Mouse (Mus musculus) stomach, postnatal 0 days (tissue): ENCODE data around the gene Clp1. TPM values are rescaled to one million over a fixed set of nuclear protein-coding genes. Genes with fewer than 3 reads are reported as not detected.

Source experiments
- ATAC-seq: fragments of 200-750 bp; cut with Nextera tagmentation; 2 replicates; pipeline ENCODE4 v1.8.0; 2017; ENCODE audit not compliant: low FRiP score, low TSS enrichment
- DNase-seq: peaks from one replicate; pipeline ENCODE4 v3.0.0-alpha.2; 2016; ENCODE audit warnings: low spot score
- H3K27ac ChIP-seq: fragments of 300-500 bp; sonication (generic); replicated peaks from 2 replicates; pipeline ENCODE4 v1.5.1; 2014; ENCODE audit warnings: mild to moderate bottlenecking, control low read depth
- H3K27me3 ChIP-seq: fragments of 300-500 bp; sonication (generic); 2 replicates; pipeline ENCODE4 v1.6.1; 2014; ENCODE audit warnings: low read length; ENCODE audit not compliant: control insufficient read depth, insufficient read depth
- H3K36me3 ChIP-seq: fragments of 300-500 bp; sonication (generic); 2 replicates; pipeline ENCODE4 v1.6.1; 2014; ENCODE audit warnings: low read length, mixed read lengths; ENCODE audit not compliant: control insufficient read depth, insufficient read depth
- H3K4me1 ChIP-seq: fragments of 300-500 bp; sonication (generic); replicated peaks from 2 replicates; pipeline ENCODE4 v1.6.1; 2014; ENCODE audit warnings: antibody characterized with exemption; ENCODE audit not compliant: control insufficient read depth, insufficient read depth
- H3K4me2 ChIP-seq: fragments of 300-500 bp; sonication (generic); replicated peaks from 2 replicates; pipeline ENCODE4 v1.6.1; 2014; ENCODE audit warnings: low read depth, mild to moderate bottlenecking, control low read depth, moderate library complexity
- H3K4me3 ChIP-seq: fragments of 300-500 bp; sonication (generic); 2 replicates; pipeline ENCODE4 v1.5.1; 2014; ENCODE audit warnings: low read depth, low read length, control low read depth
- H3K9ac ChIP-seq: fragments of 300-500 bp; sonication (generic); 2 replicates; pipeline ENCODE4 v1.6.1; 2014; ENCODE audit warnings: mild to moderate bottlenecking, low read length, control low read depth, mixed read lengths
- H3K9me3 ChIP-seq: fragments of 300-500 bp; sonication (generic); 2 replicates; pipeline ENCODE4 v1.6.1; 2016; ENCODE audit warnings: low read length; ENCODE audit not compliant: control insufficient read depth
- CTCF ChIP-seq: IDR thresholded peaks from 2 replicates; pipeline ENCODE4 v1.5.1; 2016; ENCODE audit warnings: antibody characterized with exemption, low read depth, mild to moderate bottlenecking, moderate library complexity
- EP300 ChIP-seq: optimal IDR thresholded peaks from 2 replicates; pipeline ENCODE3; 2016; ENCODE audit warnings: antibody characterized with exemption
- WGBS: fragments of 180-500 bp; shearing (Covaris S2); extraction: QIAGEN DNeasy Blood & Tissue Kit; methylation state at CpG from one replicate; pipeline ENCODE4 v1.1.7; 2014; 5-methylcytosine and 5-hydroxymethylcytosine counted together
- polyA plus RNA-seq: library from polyadenylated mRNA; unstranded; fragments of >200 nt; fragmentation: Nextera tagmentation; extraction: Ambion mirVana; gene quantifications from 2 replicates; pipeline ENCODE4 v1.2.1, GENCODE M21; 2015

Gene Clp1
- polyA plus RNA-seq, 1 experiment from 2014 or later, result 16.5 TPM

- peaks cover 6% of the 10 kb centered on the region for H3K36me3 ChIP-seq
- H3K4me1 ChIP-seq, result 0 out of 2 replicates have a peak, but pooled peaks cover 1% of the 10 kb centered on the region
- H3K4me2 ChIP-seq, result no peak overlapping the region
- no peak overlapping the region for H3K9ac ChIP-seq
- H3K4me3 ChIP-seq, result no peak overlapping the region
- TF ChIP-seq EP300 (no peak), CTCF (no peak)
- H3K27ac ChIP-seq, result no peak overlapping the region
- ATAC-seq (no peak), DNase-seq (no peak)
- no peaks in the 10 kb centered on the region for H3K9me3 ChIP-seq
- no peaks in the 10 kb centered on the region for H3K27me3 ChIP-seq
- 73% methylated on average over 3 of the region's 3 CpGs for WGBS
Measured at GRCm38 (mm10) chr2:84721182-84721581, 6.0 kb downstream of the Clp1 start.

DNA sequence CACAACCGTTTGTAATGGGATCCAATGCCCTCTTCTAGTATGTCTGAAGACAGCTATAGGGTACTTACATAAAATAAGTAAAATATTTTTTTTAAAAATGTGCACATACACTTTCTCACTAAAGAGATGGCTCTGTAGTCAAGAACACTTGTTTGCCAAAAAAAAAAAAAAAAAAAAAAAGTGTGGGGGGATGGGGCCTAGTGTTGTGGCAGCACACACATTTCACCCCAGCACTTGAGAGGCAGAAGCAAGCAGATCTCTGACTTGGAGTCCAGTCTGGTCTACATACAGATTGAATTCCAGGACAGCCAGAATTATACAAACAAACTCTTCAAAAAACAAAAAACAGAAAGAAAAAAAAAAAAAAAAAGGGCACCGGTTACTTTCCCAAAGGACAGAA is 6.4 kb downstream of the Clp1 start:
- 94% methylated on average over 2 of the region's 2 CpGs for WGBS
- no peaks in the 10 kb centered on the region for H3K4me1 ChIP-seq
- H3K4me3 ChIP-seq, result no peak overlapping the region
- no peak overlapping the region for H3K9ac ChIP-seq
- H3K4me2 ChIP-seq, result no peak overlapping the region
- H3K36me3 ChIP-seq, result peaks cover 6% of the 10 kb centered on the region
- ATAC-seq, result no peak
- TF ChIP-seq EP300 (no peak), CTCF (no peak)
- no peaks in the 10 kb centered on the region for H3K27me3 ChIP-seq
- no peak overlapping the region for H3K27ac ChIP-seq
- DNase-seq, result no peak
- H3K9me3 ChIP-seq, result no peaks in the 10 kb centered on the region

- no peak for TF ChIP-seq CTCF
- no peak for TF ChIP-seq EP300
- 98% methylated on average over 4 of the region's 4 CpGs for WGBS
Measured at GRCm38 (mm10) chr2:84717357-84717756, 9.8 kb downstream of the Clp1 start.

GRCm38 (mm10) chr2:84716423-84717355 is 10.5 kb downstream of the Clp1 start:
- ATAC-seq (no peak), DNase-seq (no peak)
- Histone ChIP-seq H3K27ac (peak overlapping the region; percentile 91), H3K4me2 (peak overlapping the region; percentile 79), H3K9me3 (no peaks in the 10 kb centered on the region), H3K4me3 (peak overlapping the region; percentile 93), H3K4me1 (no peaks in the 10 kb centered on the region), H3K9ac (peak overlapping the region; percentile 69), H3K27me3 (no peaks in the 10 kb centered on the region), H3K36me3 (no peaks in the 10 kb centered on the region)
- 17% methylated on average over 9 of the region's 9 CpGs for WGBS
- no peak for TF ChIP-seq CTCF
- TF ChIP-seq EP300, result no peak

More at GRCm38 (mm10) chr2:84717357-84717756, 9.8 kb downstream of the Clp1 start:
- Histone ChIP-seq H3K4me3 (no peak overlapping the region), H3K9me3 (no peaks in the 10 kb centered on the region), H3K36me3 (no peaks in the 10 kb centered on the region), H3K27me3 (no peaks in the 10 kb centered on the region), H3K4me1 (no peaks in the 10 kb centered on the region), H3K27ac (no peak overlapping the region), H3K4me2 (no peak overlapping the region), H3K9ac (no peak overlapping the region)
- ATAC-seq (no peak), DNase-seq (no peak)

DNA sequence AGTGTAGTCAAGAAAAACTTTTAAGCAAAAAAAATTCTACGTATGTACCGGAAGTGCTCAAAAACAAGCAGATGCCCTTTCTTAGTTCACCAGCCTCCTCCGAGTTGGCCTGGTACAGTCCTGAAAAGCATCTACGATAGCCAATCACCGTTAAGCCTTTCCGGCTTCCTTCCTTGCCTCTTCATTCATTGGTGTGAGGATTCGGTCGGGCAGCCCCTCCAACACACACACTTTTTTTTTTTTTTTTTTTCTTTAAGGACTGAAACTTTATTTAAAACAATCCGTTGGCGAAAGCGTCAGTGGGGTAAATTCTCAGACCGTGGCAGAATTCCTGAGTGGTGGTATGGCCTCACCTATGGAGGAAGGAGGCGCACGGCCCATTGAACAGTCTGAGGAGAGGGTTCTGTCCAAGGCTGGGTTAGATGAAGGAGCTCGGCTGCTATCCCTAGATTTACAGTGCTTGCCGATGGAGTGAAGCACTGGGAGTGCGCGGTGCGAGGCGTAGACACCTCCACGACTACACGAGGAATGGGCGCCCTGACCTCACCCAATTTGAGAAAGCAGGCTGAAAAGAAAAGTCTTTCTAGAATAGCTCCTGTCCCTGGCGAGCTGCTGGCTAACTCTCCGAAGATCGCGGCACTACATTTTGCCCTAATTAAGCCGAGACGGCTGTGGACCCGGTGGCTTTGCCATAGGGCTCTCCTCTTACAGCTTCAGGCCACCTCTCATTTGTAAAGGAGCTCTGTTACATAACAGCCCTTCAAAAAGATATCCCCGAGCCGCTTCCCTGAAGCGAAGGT is 11.4 kb downstream of the Clp1 start:
- Histone ChIP-seq H3K9me3 (no peaks in the 10 kb centered on the region), H3K36me3 (no peaks in the 10 kb centered on the region; the same call in 1 of the 2 replicates), H3K4me1 (no peaks in the 10 kb centered on the region), H3K27me3 (no peaks in the 10 kb centered on the region), H3K27ac (peak overlapping the region; percentile 97), H3K4me2 (peak overlapping the region; percentile 79), H3K4me3 (peak overlapping the region; percentile 93), H3K9ac (peak overlapping the region; percentile 69)
- DNase-seq (peak; percentile 64), ATAC-seq (peak; percentile 95)
- peak; percentile 93 for TF ChIP-seq EP300
- no peak for TF ChIP-seq CTCF
- WGBS, result under 1% methylated on average over 33 of the region's 33 CpGs
